Mouse (Mus musculus): ENCODE results near the gene Mad1l1.

GRCm38 (mm10) chr5:139969151-139969948 is 352.0 kb downstream of the Mad1l1 start:
- TF ChIP-seq CTCF (IDR thresholded peaks at IDR 0.05 in 2 of 3, conservative IDR thresholded peaks at IDR 0.05 in 1 of 3; ENCODE audit: control insufficient read depth in 1 of 3, insufficient read depth in 1 of 3, low read depth in 2 of 3, low read length in 3 of 3, poor library complexity in 1 of 3, severe bottlenecking in 1 of 3): no peak
- no peak for TF ChIP-seq EP300 (IDR thresholded peaks at IDR 0.05; ENCODE audit: low read depth in 1 of 2, low read length in 2 of 2)
- no peak for TF ChIP-seq ZKSCAN1 (IDR thresholded peaks at IDR 0.05; ENCODE audit: low read depth, low read length)
- TF ChIP-seq CHD2 (IDR thresholded peaks at IDR 0.05; ENCODE audit: low read length): no peak
- no peak for TF ChIP-seq POLR2AphosphoS2 (IDR thresholded peaks at IDR 0.05; ENCODE audit: low read length)
- no peak for TF ChIP-seq MAX (IDR thresholded peaks at IDR 0.05; ENCODE audit: low read length)
- no peak for TF ChIP-seq E2F4 (IDR thresholded peaks at IDR 0.05; ENCODE audit: borderline replicate concordance, low read depth, low read length)
- no peak for TF ChIP-seq ZMIZ1 (IDR thresholded peaks at IDR 0.05; ENCODE audit: low read depth, low read length)

Data from MEL (cell line).